Mouse (Mus musculus) adrenal gland, postnatal 25 days (tissue): Measurements from ENCODE around the gene Cttnbp2. TPM values are rescaled to one million over a fixed set of nuclear protein-coding genes. Genes with fewer than 3 reads are reported as not detected.
A peak's percentile ranks its signal among the peaks of the same experiment; 100 is the strongest.
"Not testable (repeated sequence)": the region's sequence is repeated elsewhere in the genome, so short reads cannot be mapped to it uniquely, and the experiment has no call there.

ENCODE experiments used
- DNase-seq: peaks from one replicate; pipeline ENCODE4 v3.0.0; 2021; ENCODE audit warnings: mixed read lengths
- total RNA-seq: library from RNA; stranded (reverse); gene quantifications from 2 replicates; pipeline ENCODE4 v1.2.3, GENCODE M21; 2021

The Cttnbp2 gene
- total RNA-seq, 1 experiment from 2014 or later: 111 TPM

GRCm38 (mm10) chr6:18415961-18416360, 98.7 kb downstream of the Cttnbp2 start:
- no peak for DNase-seq

- DNase-seq: no peak
Measured at GRCm38 (mm10) chr6:18411505-18412225, 103.0 kb downstream of the Cttnbp2 start.

- no peak for DNase-seq
Measured at GRCm38 (mm10) chr6:18408445-18408844, 106.2 kb downstream of the Cttnbp2 start.

GRCm38 (mm10) chr6:18401066-18401674, 113.5 kb downstream of the Cttnbp2 start:
- DNase-seq: no peak

- DNase-seq: no peak
Measured at GRCm38 (mm10) chr6:18381380-18381779, 133.3 kb downstream of the Cttnbp2 start.

- DNase-seq: no peak
Measured at GRCm38 (mm10) chr6:18380300-18381202, 134.1 kb downstream of the Cttnbp2 start.

GRCm38 (mm10) chr6:18377755-18378154, 136.9 kb downstream of the Cttnbp2 start:
- not testable (repeated sequence) for DNase-seq

GRCm38 (mm10) chr6:18374744-18375143, 139.9 kb downstream of the Cttnbp2 start:
- DNase-seq: no peak

- no peak for DNase-seq
Measured at GRCm38 (mm10) chr6:18373652-18374051, 141.0 kb downstream of the Cttnbp2 start.

- DNase-seq: peak; percentile 65
Measured at GRCm38 (mm10) chr6:18372447-18373228, 142.0 kb downstream of the Cttnbp2 start.

GRCm38 (mm10) chr6:18369723-18370122, 144.9 kb downstream of the Cttnbp2 start:
- no peak for DNase-seq

GRCm38 (mm10) chr6:18369054-18369453, 145.6 kb downstream of the Cttnbp2 start:
- DNase-seq: no peak

GRCm38 (mm10) chr6:18362232-18362631, 152.4 kb downstream of the Cttnbp2 start:
- DNase-seq: no peak

GRCm38 (mm10) chr6:18360955-18361354, 153.7 kb downstream of the Cttnbp2 start:
- no peak for DNase-seq

GRCm38 (mm10) chr6:18360154-18360553, 154.5 kb downstream of the Cttnbp2 start:
- no peak for DNase-seq

- DNase-seq: no peak
Measured at GRCm38 (mm10) chr6:18349153-18349858, 165.3 kb downstream of the Cttnbp2 start.

GRCm38 (mm10) chr6:18344272-18344671, 170.4 kb downstream of the Cttnbp2 start:
- DNase-seq: no peak

GRCm38 (mm10) chr6:18338307-18338706, 176.3 kb downstream of the Cttnbp2 start:
- DNase-seq: no peak

- no peak for DNase-seq
Measured at GRCm38 (mm10) chr6:18335393-18335792, 179.2 kb downstream of the Cttnbp2 start.

- DNase-seq: no peak
Measured at GRCm38 (mm10) chr6:18322950-18323349, 191.7 kb downstream of the Cttnbp2 start.
